ENCODE assay signal across 27 mouse cellular contexts in the genomic region with DNA sequence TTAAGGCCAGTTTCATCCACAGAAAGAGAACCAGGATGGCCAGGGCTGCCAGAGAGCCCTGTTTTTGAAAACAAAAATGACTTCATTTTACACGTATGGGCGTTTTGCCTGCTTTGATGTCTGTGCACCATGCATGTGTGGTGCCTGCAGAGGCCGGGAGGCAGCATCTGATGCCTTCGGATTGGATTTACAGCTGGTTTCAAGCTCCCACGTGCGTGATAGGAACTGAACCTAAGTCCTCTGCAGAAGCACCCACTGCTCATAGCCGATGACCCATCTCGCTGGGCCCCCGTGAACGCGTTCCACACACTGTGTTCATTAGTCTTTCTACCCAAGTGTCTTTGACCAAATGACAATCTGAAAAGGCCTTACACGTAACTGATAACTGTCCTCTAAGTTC.
DNase-seq lines count a peak whose midpoint lies in the region; ATAC-seq and TF ChIP-seq lines count a peak whose summit lies in the region.
"Had no signal": no experiment of that assay in that cellular context is flagged by ENCODE, and none has a peak within 500 bp of the region (broad histone marks: within the 10 kb centered on the region; RNA-seq: fewer than 3 reads in every experiment).

No protein-coding gene starts in this region.

- no peak for TF ChIP-seq POLR2A in myocyte (IDR thresholded peaks at IDR 0.05; ENCODE audit: insufficient read length, low read depth)

- H3K9me3 ChIP-seq in limb, embryonic 11.5 days (ENCODE audit: control insufficient read depth, low read length) = no peaks in the 10 kb centered on the region; the same call in 1 of the 2 replicates
- H3K9me3 ChIP-seq in limb, embryonic 10.5 days (replicated peaks) = no peaks in the 10 kb centered on the region
- no peaks in the 10 kb centered on the region for H3K9me3 ChIP-seq in embryonic facial prominence, embryonic 13.5 days
- no peaks in the 10 kb centered on the region for H3K9me3 ChIP-seq in hindbrain, embryonic 12.5 days (replicated peaks)
- H3K9me3 ChIP-seq: embryonic facial prominence, embryonic 15.5 days; forebrain, embryonic 12.5 days; forebrain, embryonic 15.5 days; heart, embryonic 15.5 days had no signal

- H3K27ac ChIP-seq in limb, embryonic 11.5 days (replicated peaks; ENCODE audit: low read depth, low read length) = no peak overlapping the region
- no peak overlapping the region for H3K27ac ChIP-seq in limb, embryonic 10.5 days
- peak overlapping the region; percentile 22; the same call in 1 of the 2 replicates for H3K27ac ChIP-seq in embryonic facial prominence, embryonic 13.5 days
- H3K27ac ChIP-seq in hindbrain, embryonic 12.5 days = no peak overlapping the region
- H3K27ac ChIP-seq: embryonic facial prominence, embryonic 15.5 days; forebrain, embryonic 12.5 days; forebrain, embryonic 15.5 days; heart, embryonic 15.5 days; hindbrain, embryonic 10.5 days; hindbrain, embryonic 14.5 days; hindbrain, postnatal 0 days had no signal

- ATAC-seq in limb, embryonic 11.5 days (ENCODE audit: insufficient number of reproducible peaks, low FRiP score, low TSS enrichment, low read depth) = no peak
- ATAC-seq in embryonic facial prominence, embryonic 13.5 days (ENCODE audit: insufficient number of reproducible peaks, insufficient read depth, low FRiP score, low TSS enrichment, low read depth) = no peak
- ATAC-seq in hindbrain, embryonic 12.5 days (ENCODE audit: low FRiP score) = no peak
- ATAC-seq: forebrain, embryonic 15.5 days; hindbrain, postnatal 0 days; inflammation-experienced regulatory T-cells, adult 6 months; intestine, embryonic 16.5 days; Patski had no signal

- H3K4me1 ChIP-seq in limb, embryonic 11.5 days (ENCODE audit: control insufficient read depth, insufficient read depth, low read length) = peaks cover 4% of the 10 kb centered on the region; the same call in 1 of the 2 replicates
- peaks cover 16% of the 10 kb centered on the region for H3K4me1 ChIP-seq in limb, embryonic 10.5 days
- H3K4me1 ChIP-seq in embryonic facial prominence, embryonic 13.5 days = peaks cover 22% of the 10 kb centered on the region
- peaks cover 24% of the 10 kb centered on the region for H3K4me1 ChIP-seq in hindbrain, embryonic 12.5 days

- H3K9ac ChIP-seq in limb, embryonic 11.5 days (ENCODE audit: low read length) = no peak overlapping the region
- H3K9ac ChIP-seq in embryonic facial prominence, embryonic 13.5 days = no peak overlapping the region
- H3K9ac ChIP-seq in hindbrain, embryonic 12.5 days = no peak overlapping the region
- H3K9ac ChIP-seq: embryonic facial prominence, embryonic 15.5 days; forebrain, embryonic 12.5 days; forebrain, embryonic 15.5 days; heart, embryonic 12.5 days; heart, embryonic 15.5 days; hindbrain, embryonic 14.5 days had no signal

- peaks cover 10% of the 10 kb centered on the region; the same call in 1 of the 2 replicates for H3K36me3 ChIP-seq in limb, embryonic 11.5 days (ENCODE audit: control insufficient read depth, insufficient read depth, low read length)
- H3K36me3 ChIP-seq in limb, embryonic 10.5 days = peaks cover 57% of the 10 kb centered on the region
- peaks cover 30% of the 10 kb centered on the region for H3K36me3 ChIP-seq in embryonic facial prominence, embryonic 13.5 days
- H3K36me3 ChIP-seq in myocyte (ENCODE audit: control insufficient read depth, insufficient read depth) = peaks cover 6% of the 10 kb centered on the region
- H3K36me3 ChIP-seq in hindbrain, embryonic 12.5 days = peaks cover 22% of the 10 kb centered on the region

- peak; percentile 46 for DNase-seq in limb, embryonic 11.5 days (ENCODE audit: low spot score)
- DNase-seq in limb, embryonic 10.5 days (ENCODE audit: low spot score) = no peak
- no peak for DNase-seq in gastrocnemius, adult 18-20 months (ENCODE audit: low spot score)
- DNase-seq: adrenal gland, postnatal 10 days; cerebellum, adult 11 months; cerebellum, adult 2 months; cerebellum, adult 9-11 months; cerebellum, postnatal 25 days; gastrocnemius, postnatal 10 days; gastrocnemius, postnatal 36 days; heart, postnatal 10 days; heart, postnatal 36 days had no signal

- no peak overlapping the region for H3K4me3 ChIP-seq in limb, embryonic 11.5 days (ENCODE audit: low read depth, low read length)
- no peak overlapping the region for H3K4me3 ChIP-seq in limb, embryonic 10.5 days
- H3K4me3 ChIP-seq in embryonic facial prominence, embryonic 13.5 days = no peak overlapping the region
- H3K4me3 ChIP-seq in myocyte = no peak overlapping the region
- no peak overlapping the region for H3K4me3 ChIP-seq in hindbrain, embryonic 12.5 days
- H3K4me3 ChIP-seq: embryonic facial prominence, embryonic 15.5 days; erythroblast, embryonic 14.5 days; forebrain, embryonic 12.5 days; forebrain, embryonic 15.5 days; heart, embryonic 12.5 days; heart, embryonic 15.5 days; hindbrain, embryonic 10.5 days had no signal

- 97% methylated on average over 12 of the region's 12 CpGs for WGBS in limb, embryonic 11.5 days
- 97% methylated on average over 12 of the region's 12 CpGs for WGBS in limb, embryonic 10.5 days
- 95% methylated on average over 12 of the region's 12 CpGs for WGBS in embryonic facial prominence, embryonic 13.5 days
- WGBS in hindbrain, embryonic 12.5 days = 94% methylated on average over 12 of the region's 12 CpGs

- H3K4me2 ChIP-seq in limb, embryonic 11.5 days (ENCODE audit: low read depth, severe bottlenecking) = no peak overlapping the region
- H3K4me2 ChIP-seq in embryonic facial prominence, embryonic 13.5 days = no peak overlapping the region
- H3K4me2 ChIP-seq in myocyte (ENCODE audit: low read depth) = no peak overlapping the region
- H3K4me2 ChIP-seq in hindbrain, embryonic 12.5 days (replicated peaks) = no peak overlapping the region
- H3K4me2 ChIP-seq: embryonic facial prominence, embryonic 15.5 days; forebrain, embryonic 12.5 days; forebrain, embryonic 15.5 days; heart, embryonic 12.5 days; heart, embryonic 15.5 days; hindbrain, embryonic 14.5 days had no signal

- no peak overlapping the region for H3ac ChIP-seq in myocyte (ENCODE audit: control insufficient read depth, insufficient read length)

- H3K79me2 ChIP-seq in myocyte (ENCODE audit: control insufficient read depth, insufficient read depth) = peaks cover 35% of the 10 kb centered on the region

- no peaks in the 10 kb centered on the region for H3K27me3 ChIP-seq in limb, embryonic 11.5 days (ENCODE audit: control insufficient read depth, insufficient read depth, low read length)
- no peaks in the 10 kb centered on the region for H3K27me3 ChIP-seq in limb, embryonic 10.5 days (ENCODE audit: low read depth, poor library complexity, severe bottlenecking)
- H3K27me3 ChIP-seq in embryonic facial prominence, embryonic 13.5 days = no peaks in the 10 kb centered on the region
- H3K27me3 ChIP-seq in myocyte (ENCODE audit: control insufficient read depth, insufficient read depth, insufficient read length) = no peaks in the 10 kb centered on the region
- no peaks in the 10 kb centered on the region for H3K27me3 ChIP-seq in hindbrain, embryonic 12.5 days
- H3K27me3 ChIP-seq: embryonic facial prominence, embryonic 15.5 days; forebrain, embryonic 12.5 days; forebrain, embryonic 15.5 days; heart, embryonic 12.5 days; heart, embryonic 15.5 days; Patski had no signal

TF ChIP-seq in myocyte, 11 proteins besides CTCF, POLR2A, EP300 and RAD21:
- no peak for TF ChIP-seq TCF3 (IDR thresholded peaks at IDR 0.05; ENCODE audit: insufficient read length, low read depth)
- no peak for TF ChIP-seq SRF (IDR thresholded peaks at IDR 0.05; ENCODE audit: control insufficient read depth, insufficient read length, low read depth)
- peak; percentile 64 for TF ChIP-seq POLR2AphosphoS2 (IDR thresholded peaks at IDR 0.05; ENCODE audit: insufficient read length, low read depth)
- TF ChIP-seq MYOD1 (IDR thresholded peaks at IDR 0.05; ENCODE audit: control insufficient read depth in 1 of 3, insufficient read length in 2 of 3, low read depth in 2 of 3) = no peak
